Mouse (Mus musculus) retina, adult 2 months (tissue): ENCODE measurements around the gene Rpap1.
"Not testable (repeated sequence)": the region's sequence is repeated elsewhere in the genome, so short reads cannot be mapped to it uniquely, and the experiment has no call there.

ENCODE experiments used
- DNase-seq: peaks from one replicate; pipeline ENCODE4 v3.0.0-alpha.2; 2012; ENCODE audit warnings: low read depth, low spot score

Rpap1 gene

DNA sequence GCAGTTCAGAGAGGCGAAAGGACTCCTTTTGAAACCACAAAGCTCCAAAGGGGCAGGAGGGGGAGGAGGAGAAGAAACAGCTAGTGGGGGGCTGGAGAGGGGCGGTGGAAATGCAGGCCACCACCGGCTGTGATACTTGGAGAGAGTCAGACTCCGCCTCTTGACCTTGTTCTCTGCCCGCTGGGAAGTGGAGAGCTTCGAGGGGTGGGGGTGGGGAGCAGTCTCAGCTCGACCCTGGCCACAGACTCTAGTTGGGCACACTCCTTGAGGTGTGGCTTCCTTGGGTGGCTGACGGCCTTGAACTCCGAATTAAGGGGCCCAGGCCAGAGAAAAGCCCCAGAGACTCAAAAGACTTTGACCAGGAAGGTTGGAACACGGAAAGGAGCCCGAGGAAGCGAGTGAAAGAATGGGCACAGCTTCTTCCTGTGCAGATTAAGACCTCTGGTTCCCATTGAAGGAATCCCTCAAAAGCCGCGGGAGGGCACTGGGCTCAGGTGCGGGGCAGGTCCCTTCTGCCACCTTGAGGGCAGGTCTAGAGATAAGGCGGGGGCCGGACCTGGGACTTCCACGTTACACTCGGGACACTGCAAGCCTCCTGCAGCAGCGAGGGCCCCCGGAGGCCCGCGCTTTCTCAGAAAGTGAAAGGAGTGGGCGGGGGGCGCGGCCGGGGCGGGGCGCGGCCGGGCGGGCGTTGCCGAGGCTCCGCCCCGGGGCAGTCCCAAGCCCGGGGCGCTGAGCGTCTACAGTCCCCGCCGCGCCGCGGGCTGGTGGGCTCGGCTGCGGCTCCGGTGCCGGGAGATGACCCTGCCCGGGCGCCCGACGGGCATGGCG, 45.5 kb downstream of the Rpap1 start, which contains the start of gene Itpka:
TSS of gene Itpka (plus strand) at position 757 of the 831 bp plus-strand sequence.
- DNase-seq, result no peak

DNA sequence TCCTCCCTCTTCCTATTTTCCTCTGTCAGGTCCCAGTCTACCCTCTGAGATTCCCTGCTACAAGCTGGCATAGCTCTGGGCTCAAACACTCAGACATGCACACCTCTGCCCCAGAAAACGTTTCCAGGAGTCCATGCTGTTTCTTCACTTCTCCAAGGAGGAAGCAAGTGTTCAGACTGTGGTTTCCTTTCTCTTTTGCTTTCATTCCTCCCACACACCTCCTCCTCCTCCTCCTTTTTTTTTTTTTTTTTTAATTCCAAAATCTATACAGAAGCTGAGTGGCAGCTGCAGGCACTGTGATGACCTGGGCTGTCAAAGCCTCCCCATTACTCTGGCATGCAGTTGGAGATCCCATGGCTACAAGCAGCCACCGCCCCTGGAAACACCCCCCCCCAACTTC, 46.8 kb downstream of the Rpap1 start:
- no peak for DNase-seq

DNA sequence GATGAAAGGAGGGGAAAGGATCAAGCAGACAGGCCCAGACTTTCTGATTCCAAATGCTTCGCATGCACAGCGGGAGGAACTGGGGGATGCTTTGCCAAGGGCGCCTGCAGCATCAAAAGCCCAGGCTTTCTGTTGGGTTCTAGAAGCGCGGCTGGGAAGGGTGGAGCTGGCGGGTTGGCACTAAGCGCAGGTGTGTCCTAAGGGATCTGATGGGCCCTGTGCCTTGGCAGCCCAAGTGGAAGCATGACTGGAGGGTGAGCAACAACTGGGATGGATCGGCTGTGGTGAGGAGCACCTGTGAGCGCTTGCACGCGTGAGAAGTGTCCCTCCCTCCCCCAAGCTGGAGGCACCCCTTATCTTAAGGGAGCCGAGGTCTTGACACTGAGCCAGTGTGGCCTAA, 50.2 kb downstream of the Rpap1 start:
- DNase-seq, result no peak

GRCm38 (mm10) chr2:119730735-119731134, 56.6 kb downstream of the Rpap1 start:
- no peak for DNase-seq

GRCm38 (mm10) chr2:119727762-119728416, 59.4 kb downstream of the Rpap1 start:
- no peak for DNase-seq

GRCm38 (mm10) chr2:119721070-119721469, 66.3 kb downstream of the Rpap1 start:
- DNase-seq, result no peak

GRCm38 (mm10) chr2:119715868-119716267, 71.5 kb downstream of the Rpap1 start:
- not testable (repeated sequence) for DNase-seq
